Mouse (Mus musculus): Measurements from ENCODE around the gene Slc10a6. TPM values are rescaled to one million over a fixed set of nuclear protein-coding genes. Genes with fewer than 3 reads are reported as not detected.

Slc10a6 gene
- total RNA-seq (2012; rRNA removed): 0.22 and 0.26 TPM in 2 replicates

- in situ Hi-C loops (cut with MboI; ENCODE audit: low sequenced_read_pairs in 2 of 2, unreplicated experiment in 2 of 2): no loop called here
- Histone ChIP-seq H3K27ac (ENCODE audit: insufficient read depth, low read depth, low read length, poor library complexity, severe bottlenecking) (no peak within 1 kb of the TSS), H3K4me3 (ENCODE audit: insufficient read depth in 1 of 2, low read depth in 1 of 2, low read length in 2 of 2, poor library complexity in 1 of 2, severe bottlenecking in 1 of 2) (no peak within 1 kb of the TSS), H3K9ac (ENCODE audit: insufficient read depth, low read depth, low read length, poor library complexity, severe bottlenecking) (no peak within 1 kb of the TSS), H3K36me3 (ENCODE audit: control insufficient read depth, insufficient read depth, low read length, poor library complexity, severe bottlenecking) (no peaks in the 10 kb centered on the region), H3K9me3 (ENCODE audit: control insufficient read depth, insufficient read depth, low read depth, low read length) (no peaks in the 10 kb centered on the region), H3K4me1 (ENCODE audit: control insufficient read depth in 2 of 2, insufficient read depth in 2 of 2, low read length in 2 of 2, poor library complexity in 1 of 2) (no peaks in the 10 kb centered on the region)
- TF ChIP-seq ZC3H11A (IDR thresholded peaks at IDR 0.05; ENCODE audit: borderline replicate concordance, low read depth, low read length) (no peak), MAFK (IDR thresholded peaks at IDR 0.05; ENCODE audit: insufficient read depth, low read depth, low read length) (no peak), ZNF384 (IDR thresholded peaks at IDR 0.05; ENCODE audit: low read depth, low read length) (no peak), CHD2 (IDR thresholded peaks at IDR 0.05; ENCODE audit: low read depth, low read length) (no peak), HCFC1 (IDR thresholded peaks at IDR 0.05; ENCODE audit: borderline replicate concordance, insufficient read depth, low read length) (no peak)
- DNase-seq (ENCODE audit: low read depth, low spot score): no peak
Observed at GRCm38 (mm10) chr5:103629111-103629764, at the start of gene Slc10a6. Gene Slc10a6 (minus strand): TSS chr5:103629403.

GRCm38 (mm10) chr5:103678974-103679373, 49.8 kb upstream of the Slc10a6 start:
- no peak for DNase-seq (ENCODE audit: low read depth, low spot score)
- in situ Hi-C loops (cut with MboI; ENCODE audit: low sequenced_read_pairs in 2 of 2, unreplicated experiment in 2 of 2): no loop called here
- H3K27ac ChIP-seq (ENCODE audit: insufficient read depth, low read depth, low read length, poor library complexity, severe bottlenecking): no peak overlapping the region
- no peaks in the 10 kb centered on the region for H3K36me3 ChIP-seq (ENCODE audit: control insufficient read depth, insufficient read depth, low read length, poor library complexity, severe bottlenecking)
- H3K9me3 ChIP-seq (ENCODE audit: control insufficient read depth, insufficient read depth, low read depth, low read length): no peaks in the 10 kb centered on the region
- H3K9ac ChIP-seq (ENCODE audit: insufficient read depth, low read depth, low read length, poor library complexity, severe bottlenecking): peak overlapping the region; percentile 55; the same call in 1 of the 2 replicates
- peak overlapping the region; percentile 51 to 53 for H3K4me3 ChIP-seq (ENCODE audit: insufficient read depth in 1 of 2, low read depth in 1 of 2, low read length in 2 of 2, poor library complexity in 1 of 2, severe bottlenecking in 1 of 2)
- peaks cover 1 to 11% of the 10 kb centered on the region in 2 experiments; a peak in 3 of 4 replicates for H3K4me1 ChIP-seq (ENCODE audit: control insufficient read depth in 2 of 2, insufficient read depth in 2 of 2, low read length in 2 of 2, poor library complexity in 1 of 2)
- TF ChIP-seq MAFK (IDR thresholded peaks at IDR 0.05; ENCODE audit: insufficient read depth, low read depth, low read length): no peak
- no peak for TF ChIP-seq CHD2 (IDR thresholded peaks at IDR 0.05; ENCODE audit: low read depth, low read length)
- no peak for TF ChIP-seq ZNF384 (IDR thresholded peaks at IDR 0.05; ENCODE audit: low read depth, low read length)
- no peak for TF ChIP-seq HCFC1 (IDR thresholded peaks at IDR 0.05; ENCODE audit: borderline replicate concordance, insufficient read depth, low read length)
- no peak for TF ChIP-seq ZC3H11A (IDR thresholded peaks at IDR 0.05; ENCODE audit: borderline replicate concordance, low read depth, low read length)

- TF ChIP-seq MAFK (IDR thresholded peaks at IDR 0.05; ENCODE audit: insufficient read depth, low read depth, low read length) (no peak), CHD2 (IDR thresholded peaks at IDR 0.05; ENCODE audit: low read depth, low read length) (no peak), ZNF384 (IDR thresholded peaks at IDR 0.05; ENCODE audit: low read depth, low read length) (no peak), HCFC1 (IDR thresholded peaks at IDR 0.05; ENCODE audit: borderline replicate concordance, insufficient read depth, low read length) (no peak), ZC3H11A (IDR thresholded peaks at IDR 0.05; ENCODE audit: borderline replicate concordance, low read depth, low read length) (no peak)
- H3K9ac ChIP-seq (ENCODE audit: insufficient read depth, low read depth, low read length, poor library complexity, severe bottlenecking): no peak overlapping the region
- no peaks in the 10 kb centered on the region for H3K9me3 ChIP-seq (ENCODE audit: control insufficient read depth, insufficient read depth, low read depth, low read length)
- DNase-seq (ENCODE audit: low read depth, low spot score): no peak
- no peaks in the 10 kb centered on the region for H3K36me3 ChIP-seq (ENCODE audit: control insufficient read depth, insufficient read depth, low read length, poor library complexity, severe bottlenecking)
- H3K27ac ChIP-seq (ENCODE audit: insufficient read depth, low read depth, low read length, poor library complexity, severe bottlenecking): no peak overlapping the region
- no peak overlapping the region for H3K4me3 ChIP-seq (ENCODE audit: insufficient read depth in 1 of 2, low read depth in 1 of 2, low read length in 2 of 2, poor library complexity in 1 of 2, severe bottlenecking in 1 of 2)
- H3K4me1 ChIP-seq (ENCODE audit: control insufficient read depth in 2 of 2, insufficient read depth in 2 of 2, low read length in 2 of 2, poor library complexity in 1 of 2): peaks cover 1 to 14% of the 10 kb centered on the region in 2 experiments; a peak in 3 of 4 replicates
- in situ Hi-C loops (cut with MboI; ENCODE audit: low sequenced_read_pairs in 2 of 2, unreplicated experiment in 2 of 2): no loop called here
Observed at GRCm38 (mm10) chr5:103677894-103678293, 48.7 kb upstream of the Slc10a6 start.

GRCm38 (mm10) chr5:103676289-103676881, 47.2 kb upstream of the Slc10a6 start:
- no peak overlapping the region for H3K27ac ChIP-seq (ENCODE audit: insufficient read depth, low read depth, low read length, poor library complexity, severe bottlenecking)
- no peaks in the 10 kb centered on the region for H3K36me3 ChIP-seq (ENCODE audit: control insufficient read depth, insufficient read depth, low read length, poor library complexity, severe bottlenecking)
- H3K4me1 ChIP-seq (ENCODE audit: control insufficient read depth in 2 of 2, insufficient read depth in 2 of 2, low read length in 2 of 2, poor library complexity in 1 of 2): peaks cover 1 to 10% of the 10 kb centered on the region in 2 experiments; a peak in 3 of 4 replicates
- no peaks in the 10 kb centered on the region for H3K9me3 ChIP-seq (ENCODE audit: control insufficient read depth, insufficient read depth, low read depth, low read length)
- H3K4me3 ChIP-seq (ENCODE audit: insufficient read depth in 1 of 2, low read depth in 1 of 2, low read length in 2 of 2, poor library complexity in 1 of 2, severe bottlenecking in 1 of 2): no peak overlapping the region
- TF ChIP-seq MAFK (IDR thresholded peaks at IDR 0.05; ENCODE audit: insufficient read depth, low read depth, low read length) (no peak), ZC3H11A (IDR thresholded peaks at IDR 0.05; ENCODE audit: borderline replicate concordance, low read depth, low read length) (no peak), ZNF384 (IDR thresholded peaks at IDR 0.05; ENCODE audit: low read depth, low read length) (no peak), CHD2 (IDR thresholded peaks at IDR 0.05; ENCODE audit: low read depth, low read length) (no peak), HCFC1 (IDR thresholded peaks at IDR 0.05; ENCODE audit: borderline replicate concordance, insufficient read depth, low read length) (no peak)
- H3K9ac ChIP-seq (ENCODE audit: insufficient read depth, low read depth, low read length, poor library complexity, severe bottlenecking): no peak overlapping the region
- no peak for DNase-seq (ENCODE audit: low read depth, low spot score)
- in situ Hi-C loops (cut with MboI; ENCODE audit: low sequenced_read_pairs in 2 of 2, unreplicated experiment in 2 of 2): no loop called here

All from ES-E14 (cell line).